Mouse (Mus musculus): Measurements from ENCODE around the gene Spam1. TPM values are rescaled to one million over a fixed set of nuclear protein-coding genes. Genes with fewer than 3 reads are reported as not detected.

The Spam1 gene
- total RNA-seq (2017): not detected in 2 replicates

DNA sequence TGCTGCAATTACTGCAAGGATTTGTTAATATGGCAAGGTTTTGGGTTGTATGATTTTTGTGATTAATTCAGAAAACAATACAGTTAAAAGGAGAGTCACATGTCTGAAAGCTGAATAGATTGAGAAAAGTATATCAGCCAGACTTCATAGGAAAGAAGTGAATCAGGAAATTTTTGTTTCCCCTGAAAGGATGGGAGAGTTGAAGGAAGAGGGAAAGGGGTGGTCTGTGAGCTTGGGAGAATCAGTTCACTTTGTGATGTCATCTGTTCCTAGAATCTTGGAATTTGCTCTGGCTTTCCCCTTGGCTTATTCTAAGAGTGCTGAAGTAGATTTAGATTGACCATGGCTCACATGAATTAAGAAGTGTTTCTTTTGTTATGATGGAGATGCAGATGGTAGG lies at the start of gene Spam1:
TSS of gene Spam1 (plus strand) at position 301 of the 400 bp plus-strand sequence.
- ATAC-seq (ENCODE audit: extremely low read depth, insufficient number of reproducible peaks, low FRiP score, poor library complexity, severe bottlenecking): no peak

GRCm38 (mm10) chr6:24748029-24748428 lies 43.0 kb upstream of the Spam1 start, which contains the start of gene Hyal4:
Gene Hyal4 (plus strand): TSS chr6:24748329.
- ATAC-seq (ENCODE audit: extremely low read depth, insufficient number of reproducible peaks, low FRiP score, poor library complexity, severe bottlenecking): no peak

DNA sequence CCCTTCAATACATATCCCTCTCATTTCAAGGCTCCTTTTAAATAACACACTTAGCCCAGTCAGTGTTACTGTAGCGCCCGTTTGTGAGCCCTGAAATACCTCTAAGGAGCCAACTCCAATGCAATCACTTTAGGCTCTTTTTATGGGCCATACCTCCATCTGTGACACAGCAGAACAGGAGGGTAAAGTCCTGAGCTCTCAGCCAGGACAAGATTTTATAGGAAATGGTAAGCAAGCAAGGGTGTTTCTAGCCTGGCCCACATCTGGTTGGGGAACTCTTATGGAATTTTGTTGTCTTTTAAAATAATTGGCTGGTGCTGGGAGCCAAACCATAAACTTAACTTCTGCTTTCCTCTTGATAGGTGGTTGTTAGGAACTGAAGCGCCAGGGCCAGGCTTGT lies 31.7 kb upstream of the Spam1 start:
- no peak for ATAC-seq (ENCODE audit: extremely low read depth, insufficient number of reproducible peaks, low FRiP score, poor library complexity, severe bottlenecking)

GRCm38 (mm10) chr6:24766261-24766660 lies 24.7 kb upstream of the Spam1 start:
- no peak for ATAC-seq (ENCODE audit: extremely low read depth, insufficient number of reproducible peaks, low FRiP score, poor library complexity, severe bottlenecking)

- no peak for ATAC-seq (ENCODE audit: extremely low read depth, insufficient number of reproducible peaks, low FRiP score, poor library complexity, severe bottlenecking)
Observed at GRCm38 (mm10) chr6:24779182-24779581, 11.8 kb upstream of the Spam1 start.

GRCm38 (mm10) chr6:24822070-24822469 lies 31.1 kb downstream of the Spam1 start:
- no peak for ATAC-seq (ENCODE audit: extremely low read depth, insufficient number of reproducible peaks, low FRiP score, poor library complexity, severe bottlenecking)

Other genes with a start within 250 kb of the Spam1 start
- not detected in 2 replicates for gene Lmod2, start 193.4 kb upstream of the Spam1 start, total RNA-seq (2017)
- gene Wasl, start 126.2 kb upstream of the Spam1 start, total RNA-seq (2017): 16.0 and 19.8 TPM in 2 replicates
- gene Hyal6, start 57.9 kb upstream of the Spam1 start, total RNA-seq (2017): 0.12 TPM in 1 of 2 replicates, not detected in the other
- not detected in 2 replicates for gene Hyal4, start 42.9 kb upstream of the Spam1 start, total RNA-seq (2017)
- gene Hyal5, start 66.8 kb downstream of the Spam1 start, total RNA-seq (2017): not detected in 2 replicates
- gene Tmem229a, start 165.1 kb downstream of the Spam1 start, total RNA-seq (2017): 0.12 TPM in 1 of 2 replicates, not detected in the other